ENCODE assay signal across 9 mouse cellular contexts in the genomic region with DNA sequence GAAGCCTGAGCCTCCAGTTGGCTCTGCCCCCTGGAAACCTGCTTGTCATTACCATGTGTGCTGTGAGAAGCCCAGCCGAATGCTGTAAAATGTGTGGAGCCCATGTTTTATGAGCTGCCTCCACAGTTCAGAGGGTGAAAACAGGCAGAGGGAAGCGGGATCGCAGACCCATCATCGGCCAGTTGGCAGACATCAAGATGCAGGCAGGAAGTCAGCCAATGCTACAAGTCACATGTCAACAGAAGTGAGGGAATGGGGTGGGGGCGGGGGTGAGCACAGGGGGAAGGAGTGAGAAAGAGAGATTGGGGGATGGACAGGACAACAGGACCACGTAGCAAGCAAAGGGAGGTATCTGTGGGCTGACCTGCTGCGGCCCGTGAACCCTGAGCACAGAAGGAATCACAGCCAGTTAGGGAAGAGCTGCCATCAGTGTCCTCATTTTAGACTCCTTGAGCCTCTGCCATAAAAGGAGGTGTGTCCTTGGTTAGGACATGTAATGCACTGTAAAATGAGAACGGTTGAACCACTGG. TPM values are rescaled to one million over a fixed set of nuclear protein-coding genes. Genes with fewer than 3 reads are reported as not detected.
DNase-seq lines count a peak whose midpoint lies in the region; ATAC-seq and TF ChIP-seq lines count a peak whose summit lies in the region.
"Had no signal": no experiment of that assay in that cellular context is flagged by ENCODE, and none has a peak within 500 bp of the region (broad histone marks: within the 10 kb centered on the region; RNA-seq: fewer than 3 reads in every experiment).

No protein-coding gene starts in this region.

- no peak for TF ChIP-seq CTCF in hindbrain, postnatal 0 days (IDR thresholded peaks at IDR 0.05; ENCODE audit: low read depth)

- no peak overlapping the region for H3K4me3 ChIP-seq in hindbrain, postnatal 0 days (ENCODE audit: low read length)
- no peak overlapping the region for H3K4me3 ChIP-seq in hindbrain, embryonic 13.5 days
- H3K4me3 ChIP-seq: liver, embryonic 15.5 days had no signal

- H3K9ac ChIP-seq in hindbrain, postnatal 0 days (replicated peaks; ENCODE audit: low read length) = no peak overlapping the region
- H3K9ac ChIP-seq in hindbrain, embryonic 13.5 days = no peak overlapping the region
- H3K9ac ChIP-seq: liver, embryonic 15.5 days had no signal

- no peaks in the 10 kb centered on the region for H3K36me3 ChIP-seq in hindbrain, postnatal 0 days (ENCODE audit: insufficient read depth, low read length)
- H3K36me3 ChIP-seq in hindbrain, embryonic 13.5 days = no peaks in the 10 kb centered on the region
- H3K36me3 ChIP-seq: liver, embryonic 15.5 days had no signal

- H3K4me1 ChIP-seq in hindbrain, postnatal 0 days (ENCODE audit: insufficient read depth, low read length) = 0 out of 2 replicates have a peak, but pooled peaks cover 19% of the 10 kb centered on the region
- peaks cover 64% of the 10 kb centered on the region for H3K4me1 ChIP-seq in hindbrain, embryonic 13.5 days (replicated peaks)
- H3K4me1 ChIP-seq: liver, embryonic 15.5 days had no signal

- no peaks in the 10 kb centered on the region for H3K27me3 ChIP-seq in hindbrain, postnatal 0 days (ENCODE audit: insufficient read depth, low read length)
- H3K27me3 ChIP-seq in hindbrain, embryonic 13.5 days = no peaks in the 10 kb centered on the region
- H3K27me3 ChIP-seq: liver, embryonic 15.5 days had no signal

- DNase-seq in hindbrain, postnatal 0 days (ENCODE audit: low spot score) = peak; percentile 54
- peak; percentile 41 for DNase-seq in gastrocnemius, postnatal 14 days
- DNase-seq in kidney, adult 9 months = peak; percentile 68
- DNase-seq in mesoderm, embryonic 11.5 days (ENCODE audit: low read depth, low spot score) = peak; percentile 58
- no peak for DNase-seq in layer of hippocampus, adult 9-10 months (ENCODE audit: low spot score)
- DNase-seq in left cerebral cortex, postnatal 25 days (ENCODE audit: low spot score in 2 of 2) = no peak
- DNase-seq in left cerebral cortex, postnatal 14 days (ENCODE audit: low spot score in 2 of 2) = no peak

- 46% methylated on average over 9 of the region's 9 CpGs for WGBS in hindbrain, postnatal 0 days
- 70% methylated on average over 9 of the region's 9 CpGs for WGBS in hindbrain, embryonic 13.5 days

- H3K27ac ChIP-seq in hindbrain, postnatal 0 days = no peak overlapping the region
- H3K27ac ChIP-seq in hindbrain, embryonic 13.5 days = no peak overlapping the region
- H3K27ac ChIP-seq: liver, embryonic 15.5 days had no signal

- ATAC-seq in hindbrain, postnatal 0 days = no peak
- ATAC-seq in hindbrain, embryonic 13.5 days (ENCODE audit: low FRiP score) = no peak

- intact Hi-C loops in gastrocnemius, postnatal 14 days (cut with DNase I; ENCODE audit: low total_unique reads) = no loop called here
- intact Hi-C loops in left cerebral cortex, postnatal 25 days (cut with DNase I) = no loop called here
- intact Hi-C loops in left cerebral cortex, postnatal 14 days (cut with DNase I) = no loop called here

- H3K4me2 ChIP-seq in hindbrain, postnatal 0 days (ENCODE audit: low read depth, low read length) = no peak overlapping the region
- no peak overlapping the region for H3K4me2 ChIP-seq in hindbrain, embryonic 13.5 days
- H3K4me2 ChIP-seq: liver, embryonic 15.5 days had no signal

- H3K9me3 ChIP-seq in hindbrain, postnatal 0 days (ENCODE audit: low read length) = no peaks in the 10 kb centered on the region
- H3K9me3 ChIP-seq in hindbrain, embryonic 13.5 days = no peaks in the 10 kb centered on the region
- H3K9me3 ChIP-seq: liver, embryonic 15.5 days had no signal

RNA-seq across cellular contexts. Expression of a gene that starts 51.8 kb away (rescaled TPM):
- 44.4 and 51.6 TPM in 2 replicates for total RNA-seq in hindbrain, postnatal 0 days (2014; rRNA removed)
- polyA plus RNA-seq in hindbrain, postnatal 0 days (2015; fragmentation: Nextera tagmentation; extraction: Ambion mirVana) = 33.5 and 37.6 TPM in 2 replicates
- polyA plus RNA-seq in hindbrain, embryonic 13.5 days (2015; fragmentation: Nextera tagmentation; extraction: Ambion mirVana) = 53.6 and 54.9 TPM in 2 replicates
- total RNA-seq in gastrocnemius, postnatal 14 days (2021) = 10 to 100 TPM; 20.3 to 23.0 TPM
- 100 to 1,000 TPM; 129 to 137 TPM for total RNA-seq in left cerebral cortex, postnatal 25 days (2021)
- 100 to 1,000 TPM; 130 to 145 TPM for total RNA-seq in left cerebral cortex, postnatal 14 days (2021)

Comparison
In these comparisons a context has a peak if more than half of its experiments do, and no peak if none do; other contexts are left out.
1. DNase-seq: peak in hindbrain, postnatal 0 days (single experiment), gastrocnemius, postnatal 14 days (single experiment), kidney, adult 9 months (single experiment) and mesoderm, embryonic 11.5 days (single experiment); none in layer of hippocampus, adult 9-10 months (single experiment), left cerebral cortex, postnatal 25 days (0 of 2) and left cerebral cortex, postnatal 14 days (0 of 2).